Mouse (Mus musculus): ENCODE data around the gene Rpl9.

The Rpl9 gene

DNA sequence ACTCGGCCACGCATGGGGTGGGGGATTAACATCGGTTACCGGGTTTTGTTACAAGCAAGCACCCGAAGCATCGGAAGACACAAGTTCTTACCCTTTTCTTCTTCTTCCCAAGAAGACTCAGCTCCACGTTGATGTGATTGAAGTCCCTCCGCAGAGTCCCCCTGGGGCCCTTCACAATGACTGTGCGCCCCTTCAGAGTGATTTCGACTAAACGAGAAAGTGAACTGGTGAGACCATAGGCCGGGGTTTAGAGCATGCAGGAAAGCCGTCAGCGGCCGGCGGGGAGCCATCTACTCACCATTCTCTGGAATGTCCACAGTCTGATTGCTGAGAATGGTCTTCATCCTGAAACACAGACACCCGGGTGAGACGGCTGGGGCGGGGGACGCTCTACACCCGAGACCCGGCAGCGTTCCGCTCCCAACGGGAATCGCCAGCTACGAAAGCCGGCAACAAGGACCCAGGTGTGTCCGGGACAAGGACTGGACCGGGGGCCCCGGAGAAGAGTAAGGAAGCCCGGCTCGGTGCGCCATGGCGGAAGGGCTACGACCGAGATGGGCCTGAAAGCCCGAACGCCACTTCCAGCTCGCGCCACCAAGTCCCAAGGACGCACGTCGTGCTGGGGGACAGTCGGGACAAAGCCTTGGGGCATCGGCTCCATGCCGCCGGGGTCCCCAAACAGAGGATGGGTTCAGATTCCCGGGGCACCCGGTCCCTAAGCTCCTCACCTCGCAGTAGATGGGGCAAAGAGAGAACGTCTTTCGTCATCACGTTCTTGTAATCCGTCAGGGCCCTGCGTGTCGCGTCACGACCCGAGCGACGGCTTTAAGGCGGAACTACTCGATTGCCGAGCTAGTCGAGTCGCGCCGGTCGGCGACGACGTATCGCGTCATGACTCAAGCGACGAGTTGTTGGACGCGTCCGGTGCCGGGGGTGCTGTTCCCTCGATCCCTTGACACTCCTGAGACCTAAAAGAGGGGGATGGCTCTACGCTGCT lies at the start of gene Rpl9, which contains the start of gene Lias:
Gene Rpl9 (minus strand): TSS at position 797 of the 997 bp plus-strand sequence.
Gene Lias (plus strand): TSS at position 850 of the 997 bp plus-strand sequence.
- under 1% methylated on average over 83 of the region's 83 CpGs for WGBS

DNA sequence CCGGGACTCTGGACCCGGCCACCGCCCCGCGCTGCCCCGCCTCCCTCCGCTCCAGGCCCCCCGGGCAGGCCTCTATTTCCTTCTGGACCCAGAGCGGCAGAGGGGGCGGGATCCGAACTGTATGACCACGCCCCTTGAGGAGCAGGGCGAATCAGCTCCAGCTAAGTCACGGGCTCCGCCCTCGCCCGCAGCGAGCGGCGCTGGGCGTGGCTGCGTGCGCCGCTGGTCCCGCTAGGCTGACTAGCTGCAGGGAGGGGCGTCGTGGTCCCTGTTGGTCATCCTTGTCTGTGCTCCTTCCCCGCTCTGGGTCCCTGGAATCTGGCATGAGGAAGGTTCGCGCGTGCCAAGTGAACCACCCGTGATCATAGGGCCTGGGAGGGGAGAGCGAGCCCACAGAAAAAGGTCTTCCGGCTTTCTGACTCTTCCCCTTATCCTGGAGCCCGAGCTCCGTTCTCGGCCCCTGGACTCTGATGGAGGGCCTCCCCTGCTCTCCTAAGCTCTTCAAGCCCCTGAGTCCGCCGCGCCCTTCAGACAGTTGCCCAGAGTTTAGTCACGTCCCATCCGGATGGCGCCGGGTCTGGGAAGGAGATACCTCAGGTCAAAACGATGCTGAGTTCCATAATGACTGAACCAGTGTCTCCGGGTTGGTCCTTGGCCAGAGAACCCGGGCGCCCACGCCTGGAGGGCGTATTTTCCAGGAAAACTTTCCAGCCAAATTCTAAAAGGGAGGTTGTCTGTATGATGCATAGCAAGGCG lies 44.7 kb upstream of the Rpl9 start, which contains the start of gene Ugdh:
Gene Ugdh (minus strand): TSS at position 144 of the 756 bp plus-strand sequence.
- under 1% methylated on average over 51 of the region's 51 CpGs for WGBS

DNA sequence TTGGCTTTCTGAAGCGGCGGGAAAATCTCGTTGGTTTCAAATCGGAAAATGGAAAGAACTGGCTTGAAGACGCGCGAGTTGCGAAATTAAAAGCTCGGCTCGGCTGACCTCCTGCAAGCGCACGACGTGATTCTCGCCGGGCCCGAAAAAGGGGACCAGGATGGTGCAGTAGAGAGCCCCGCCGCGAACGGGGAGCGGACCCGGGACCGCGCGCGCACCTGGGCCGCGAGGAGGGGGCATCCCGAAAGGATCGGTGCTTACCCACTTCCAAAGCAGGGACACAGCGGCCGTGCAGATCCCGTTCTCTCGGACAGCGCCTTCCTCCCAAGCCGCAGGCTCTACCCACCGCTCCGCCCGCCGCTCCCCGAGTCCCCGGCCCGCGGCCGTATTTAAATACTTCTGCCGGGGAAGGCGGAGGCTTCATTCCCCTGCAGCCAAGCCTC lies 44.1 kb upstream of the Rpl9 start:
- WGBS: 1% methylated on average over 42 of the region's 47 CpGs

DNA sequence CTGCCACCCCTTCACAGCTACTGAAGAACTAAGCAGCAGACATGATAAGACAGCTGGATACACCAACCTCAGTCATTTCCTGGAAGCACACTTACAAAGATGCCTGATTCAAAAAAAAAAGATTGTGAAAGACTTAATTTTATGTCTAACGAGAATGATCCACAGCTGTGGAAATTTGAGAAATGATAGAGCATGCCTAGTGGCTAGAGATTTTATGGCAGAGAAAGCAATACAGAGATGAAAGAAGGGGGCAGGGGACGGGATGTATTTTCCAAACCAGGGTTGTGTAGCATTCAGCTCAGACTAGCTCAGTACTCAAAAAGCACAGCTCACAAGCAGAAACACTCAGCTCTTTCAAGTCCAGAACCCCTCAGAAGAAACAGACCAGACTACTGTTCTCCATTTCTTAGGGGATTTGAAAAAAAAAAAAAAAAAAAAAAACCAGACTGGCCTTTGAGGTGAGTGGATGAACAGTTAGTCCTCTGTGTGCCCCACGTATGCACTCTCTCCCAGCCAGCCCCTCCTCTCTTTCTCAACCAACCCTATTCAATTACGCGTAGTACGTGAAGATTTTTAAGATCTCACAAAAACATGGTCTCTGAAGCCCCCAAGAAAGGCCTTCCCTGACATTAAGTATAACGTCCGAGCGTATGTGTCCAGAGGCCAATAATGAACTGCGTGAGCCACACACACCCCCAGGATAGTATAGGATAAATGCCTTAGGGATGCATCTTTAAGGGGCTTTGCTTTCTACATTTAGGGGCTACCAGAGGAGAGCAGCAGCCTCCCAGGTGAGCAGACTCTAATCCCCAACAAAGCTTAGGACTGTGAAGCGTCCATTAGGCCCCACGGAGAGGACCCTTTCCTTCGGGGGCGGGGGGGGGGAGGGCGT lies 43.5 kb upstream of the Rpl9 start:
- WGBS: 3% methylated on average over 15 of the region's 15 CpGs

DNA sequence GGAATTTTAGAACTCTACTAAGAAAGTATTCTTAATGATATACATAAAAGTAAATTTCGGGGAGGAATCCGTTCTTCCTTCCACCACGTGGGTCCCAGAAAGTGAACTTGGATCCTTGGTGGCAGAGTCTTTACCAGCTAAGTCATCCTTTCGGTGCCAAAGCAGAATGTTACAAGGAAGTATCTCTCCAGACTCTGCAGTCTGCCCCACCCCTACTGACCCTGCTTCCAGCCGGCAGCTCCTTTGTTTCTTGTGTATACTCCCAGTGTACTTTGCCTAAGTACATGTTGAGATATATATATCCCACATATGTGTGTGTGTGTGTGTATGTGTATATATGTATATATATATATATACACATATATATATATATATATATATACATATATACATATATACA lies 38.2 kb upstream of the Rpl9 start:
- 82% methylated on average over 5 of the region's 5 CpGs for WGBS

DNA sequence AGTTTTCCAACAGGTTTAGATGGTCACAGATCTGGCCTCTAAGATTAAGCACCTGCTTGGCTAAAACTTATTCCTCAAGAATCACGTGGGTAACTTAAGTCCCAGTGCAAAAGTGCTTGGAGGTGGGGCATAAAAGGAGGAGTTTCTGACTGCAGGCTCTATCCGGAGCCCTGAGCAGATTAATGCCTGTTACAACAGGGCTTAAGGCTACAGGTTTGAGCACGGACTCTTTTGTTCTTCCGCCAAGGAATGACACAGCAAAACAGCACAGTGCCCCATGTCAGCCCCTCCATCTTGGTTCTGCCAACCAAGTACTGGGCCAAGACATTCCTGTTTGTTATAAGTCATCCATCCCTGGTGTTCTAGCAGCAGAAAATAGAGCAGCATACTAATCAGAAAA lies 37.1 kb upstream of the Rpl9 start:
- WGBS: 55% methylated on average over 4 of the region's 4 CpGs

DNA sequence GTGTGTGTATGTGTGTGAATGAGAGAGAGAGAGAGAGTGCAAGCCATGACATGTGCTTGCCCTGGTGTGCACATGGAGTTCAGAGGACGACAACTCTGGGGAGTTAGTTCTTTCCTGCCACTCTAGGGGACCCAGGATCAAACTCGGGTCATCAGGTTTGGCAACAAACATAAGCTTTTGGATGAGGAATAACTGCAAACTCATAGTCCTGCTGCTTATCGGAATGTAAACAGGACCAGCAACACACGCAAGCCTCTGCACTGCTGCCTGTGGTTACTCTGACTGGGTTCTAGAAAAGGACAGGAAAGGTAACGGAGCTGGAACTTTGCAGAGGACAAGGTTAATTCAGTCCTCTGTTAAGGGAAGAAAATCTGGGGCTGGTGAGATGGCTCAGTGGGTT lies 34.0 kb upstream of the Rpl9 start:
- WGBS: 89% methylated on average over 5 of the region's 5 CpGs

DNA sequence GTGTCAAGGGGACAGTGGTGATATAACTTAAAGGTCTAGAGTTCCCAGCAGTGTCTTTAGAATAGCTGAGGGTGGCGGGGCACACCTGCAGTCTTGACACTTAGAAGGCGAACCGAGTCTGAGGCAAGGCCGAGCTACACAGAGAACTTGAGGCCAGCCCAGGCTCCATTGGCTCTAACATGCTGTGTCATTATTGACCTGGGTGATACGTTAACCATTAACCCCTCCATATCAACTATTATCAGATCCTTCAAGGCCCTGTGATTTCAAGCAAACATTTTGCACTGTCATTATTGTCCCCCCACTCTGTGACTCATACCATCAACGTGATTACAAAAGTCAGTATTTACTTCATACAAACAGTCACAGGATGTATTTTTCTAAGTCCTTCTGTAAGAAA lies 33.0 kb upstream of the Rpl9 start:
- 88% methylated on average over 6 of the region's 6 CpGs for WGBS

DNA sequence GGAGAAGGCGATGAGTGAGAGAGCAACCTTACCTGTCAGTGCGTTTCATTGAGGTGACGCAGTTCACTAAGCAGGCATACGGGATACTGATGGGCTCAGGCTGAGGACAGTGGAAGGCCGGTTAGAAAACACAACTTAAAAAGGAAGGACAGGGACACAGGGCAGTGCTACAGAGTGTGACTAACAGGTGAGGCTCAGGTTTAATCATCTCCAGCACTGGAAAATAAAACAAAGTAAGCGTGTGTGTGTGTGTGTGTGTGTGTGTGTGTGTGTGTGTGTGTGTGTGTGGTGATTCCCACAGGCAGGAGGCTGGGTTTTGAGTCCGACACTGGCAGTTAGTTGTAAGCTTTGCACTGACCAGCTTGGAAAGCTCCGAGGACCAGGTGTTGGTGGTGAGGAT lies 31.6 kb upstream of the Rpl9 start:
- 97% methylated on average over 8 of the region's 8 CpGs for WGBS

DNA sequence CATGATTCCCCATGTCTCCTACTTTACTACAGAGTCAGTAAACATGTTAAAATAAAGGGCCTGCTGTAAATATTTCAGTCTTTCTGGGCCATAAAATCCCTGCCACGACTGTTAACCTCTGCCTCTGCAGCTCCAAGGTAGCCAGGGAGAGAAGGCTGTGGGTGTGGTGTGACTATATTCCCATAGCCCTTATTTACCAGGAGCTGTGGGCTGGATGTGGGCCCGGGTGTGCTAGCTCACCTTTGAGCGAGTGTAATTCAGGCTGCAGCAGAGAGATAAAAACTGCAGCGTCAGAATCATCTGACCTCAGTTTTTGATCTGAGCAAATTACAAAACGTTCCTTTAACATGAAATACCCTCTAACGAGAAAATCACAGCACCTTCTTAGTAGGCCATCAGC lies 29.6 kb upstream of the Rpl9 start:
- WGBS: 65% methylated on average over 6 of the region's 6 CpGs

DNA sequence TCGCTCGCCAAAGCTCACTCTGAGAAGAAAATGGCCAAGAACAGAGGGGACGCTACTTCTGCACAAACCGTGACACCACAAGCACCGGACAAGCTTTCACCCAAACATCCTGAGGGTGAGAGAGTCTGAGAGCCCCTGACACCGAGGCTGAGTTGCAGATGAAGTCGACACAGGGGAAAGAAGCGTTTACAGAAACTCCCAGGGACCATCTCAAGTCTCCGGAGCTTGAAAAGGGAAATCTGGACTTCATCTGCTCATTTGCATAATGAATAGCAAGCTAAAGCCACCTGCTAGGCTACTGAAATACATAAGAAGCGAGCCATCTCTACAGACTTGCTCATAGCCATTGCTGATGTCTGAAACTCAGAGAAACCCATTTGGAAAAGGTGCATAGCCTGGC lies 27.9 kb upstream of the Rpl9 start:
- 69% methylated on average over 10 of the region's 10 CpGs for WGBS

DNA sequence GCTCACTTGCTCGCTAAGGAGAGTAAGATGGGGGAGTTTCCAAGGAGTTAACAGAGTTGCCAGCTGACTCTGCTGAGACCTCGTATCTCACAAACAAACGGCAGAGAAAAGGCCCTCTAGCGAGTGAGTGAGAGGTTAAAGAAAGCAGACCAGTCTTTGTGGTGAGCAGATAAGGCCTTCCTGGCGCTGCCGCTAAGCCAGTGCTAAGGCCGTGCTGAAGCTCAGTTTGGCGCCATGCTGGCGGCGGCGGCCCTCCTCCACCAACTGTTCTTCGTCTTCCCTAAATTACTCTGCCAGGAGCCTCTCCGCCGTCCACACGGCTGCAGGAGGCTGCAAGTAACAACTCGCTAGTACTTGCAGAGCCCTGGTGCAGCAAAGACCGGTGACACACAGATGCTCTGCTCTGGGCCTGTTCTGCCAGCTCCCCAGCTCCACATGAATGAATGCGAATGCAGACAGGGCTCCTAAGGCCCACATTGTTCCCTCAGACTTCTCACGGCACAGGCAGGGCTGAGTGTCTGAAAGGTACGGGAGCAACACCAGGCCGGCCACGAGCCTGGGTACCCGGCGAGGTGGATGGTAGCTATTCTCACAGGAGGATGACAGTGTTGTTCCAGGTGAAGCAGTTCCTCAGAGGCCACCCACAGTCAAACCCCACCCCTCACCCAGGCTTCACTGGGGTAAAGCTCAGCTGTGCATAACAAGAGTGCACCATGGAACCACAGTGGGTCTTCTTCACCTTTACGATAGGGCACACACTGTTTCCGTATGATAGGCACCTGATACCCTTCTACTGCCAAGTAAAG lies 24.6 kb upstream of the Rpl9 start:
- 45% methylated on average over 26 of the region's 26 CpGs for WGBS

DNA sequence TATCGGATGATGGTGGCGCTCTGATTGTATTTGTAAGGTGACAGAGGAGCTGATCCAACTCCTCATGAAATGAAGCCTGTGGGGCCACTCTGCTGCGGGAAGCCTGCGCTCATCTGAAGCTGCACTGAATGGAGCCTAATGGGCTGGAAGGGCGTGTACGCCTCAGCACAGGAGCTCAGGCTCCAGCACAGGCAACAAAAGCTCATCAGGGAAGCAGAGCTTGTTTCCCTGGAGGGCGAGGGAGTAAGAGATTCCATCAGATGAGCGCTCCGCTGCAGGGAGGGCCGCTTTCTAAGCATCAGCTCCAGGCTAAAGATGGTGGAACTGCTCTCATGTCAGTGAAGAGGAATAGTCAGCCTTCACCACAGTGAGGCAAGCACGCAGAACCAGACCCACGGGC lies 16.7 kb upstream of the Rpl9 start:
- WGBS: 69% methylated on average over 12 of the region's 12 CpGs

DNA sequence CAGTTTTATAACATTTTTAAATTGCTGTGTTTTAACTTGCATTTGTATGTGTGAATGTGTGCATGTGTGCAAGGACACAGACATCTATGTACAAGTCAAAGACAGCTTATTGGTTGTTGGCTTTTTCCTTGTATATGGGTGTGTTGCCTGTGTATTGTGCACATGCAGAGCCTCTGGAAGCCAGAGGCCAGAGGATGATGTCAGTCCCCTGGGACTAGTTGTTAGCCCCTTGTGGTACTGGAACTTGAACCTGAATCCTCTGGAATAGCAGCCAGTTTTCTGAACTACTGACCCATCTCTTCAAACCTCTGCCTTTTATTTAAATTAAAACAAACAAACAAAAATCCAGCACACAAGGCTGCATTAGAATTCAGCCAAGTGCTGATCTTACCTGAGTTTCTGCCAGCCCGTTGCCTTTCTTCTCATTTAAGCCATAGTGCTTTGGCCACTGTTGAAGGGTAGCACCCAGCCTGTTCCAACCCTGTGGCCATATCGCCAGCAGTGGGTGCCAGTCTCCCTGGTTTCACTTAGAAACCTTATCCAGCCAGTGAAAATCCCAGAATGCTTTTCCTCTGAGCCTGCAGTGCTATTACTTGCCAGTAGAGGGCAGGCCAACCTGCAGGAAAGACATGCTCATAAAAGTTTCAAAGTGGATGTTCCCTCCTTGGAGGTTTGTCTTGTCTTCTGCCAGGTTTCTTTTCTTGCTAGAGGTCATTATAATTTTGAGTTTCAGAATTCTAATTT lies 10.2 kb upstream of the Rpl9 start:
- WGBS: 12% methylated on average over 2 of the region's 2 CpGs

DNA sequence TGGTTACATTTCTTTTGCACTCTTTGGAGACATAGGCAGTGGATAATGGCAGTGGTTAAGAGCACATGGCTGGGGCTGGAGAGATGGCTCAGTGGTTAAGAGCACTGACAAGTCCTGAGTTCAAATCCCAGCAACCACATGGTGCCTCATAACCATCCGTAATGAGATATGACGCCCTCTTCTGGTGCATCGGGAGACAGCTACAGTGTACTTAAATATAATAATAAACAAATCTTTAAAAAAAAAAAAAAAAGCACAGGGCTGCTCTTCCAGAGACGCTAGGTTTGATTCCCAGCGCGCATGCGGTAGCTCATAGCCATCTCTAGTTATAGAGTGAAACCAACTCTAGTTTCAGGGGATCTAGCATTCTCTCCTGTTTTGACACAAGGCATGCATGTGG lies 3.2 kb upstream of the Rpl9 start:
- WGBS: 87% methylated on average over 7 of the region's 7 CpGs

DNA sequence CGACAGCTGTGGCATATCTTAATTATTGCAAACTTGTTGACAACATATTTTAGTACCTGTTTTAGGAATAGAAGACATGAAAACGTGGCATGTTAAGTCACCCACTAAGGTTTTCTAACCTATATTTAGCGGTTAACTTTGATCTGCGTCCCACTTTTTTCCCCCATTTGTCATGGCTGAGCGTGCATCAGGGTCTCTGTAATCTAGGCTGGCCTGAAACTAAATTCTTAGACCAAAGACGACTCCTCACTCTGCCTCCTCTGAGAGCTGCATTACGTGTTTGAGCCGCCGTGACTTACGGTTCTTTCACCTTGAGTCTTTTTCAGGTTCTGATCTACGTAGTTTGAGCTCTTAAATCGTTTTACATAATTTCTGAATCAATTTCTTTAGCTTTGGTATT lies 509 bp upstream of the Rpl9 start:
- WGBS: 2% methylated on average over 12 of the region's 12 CpGs

DNA sequence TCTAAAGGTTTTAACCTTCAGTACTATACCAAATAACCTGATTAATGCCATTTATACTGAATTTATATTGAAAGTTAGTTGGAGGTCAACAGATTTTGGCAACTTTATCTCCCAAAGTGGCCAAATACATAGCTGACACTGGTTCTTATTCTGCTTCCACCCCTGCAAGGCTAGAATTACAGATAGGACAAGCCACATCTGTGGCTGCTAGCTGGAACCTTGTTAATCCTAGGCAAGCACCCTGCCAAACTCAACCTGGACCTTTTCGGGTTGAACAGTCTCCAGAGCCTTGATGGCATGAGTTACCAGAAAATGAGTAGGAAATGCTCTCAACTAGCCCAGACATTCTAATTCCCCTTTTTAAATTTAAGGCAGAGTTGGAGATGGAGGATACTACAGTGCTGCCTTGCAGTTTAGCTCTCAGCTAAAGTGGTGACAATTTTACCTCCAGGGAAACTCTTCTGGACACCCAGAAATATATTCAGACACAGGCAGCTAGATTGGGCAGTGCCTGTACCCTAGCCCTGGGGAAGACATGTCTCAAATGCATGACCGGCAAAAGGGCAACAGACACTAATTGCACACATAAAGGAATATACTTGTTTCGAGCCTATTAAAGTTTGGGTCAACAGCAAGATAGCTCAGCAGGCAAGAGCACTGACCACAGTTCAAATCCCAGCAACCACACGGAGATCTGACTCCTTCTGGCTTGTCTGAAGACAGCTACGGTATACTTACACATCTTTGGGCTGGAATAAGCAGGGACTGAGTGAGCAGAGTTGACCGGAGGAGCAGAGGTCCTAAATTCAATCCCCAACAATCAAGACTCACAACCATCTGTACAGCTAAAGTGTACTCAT lies 4.0 kb downstream of the Rpl9 start:
- WGBS: 77% methylated on average over 6 of the region's 6 CpGs

DNA sequence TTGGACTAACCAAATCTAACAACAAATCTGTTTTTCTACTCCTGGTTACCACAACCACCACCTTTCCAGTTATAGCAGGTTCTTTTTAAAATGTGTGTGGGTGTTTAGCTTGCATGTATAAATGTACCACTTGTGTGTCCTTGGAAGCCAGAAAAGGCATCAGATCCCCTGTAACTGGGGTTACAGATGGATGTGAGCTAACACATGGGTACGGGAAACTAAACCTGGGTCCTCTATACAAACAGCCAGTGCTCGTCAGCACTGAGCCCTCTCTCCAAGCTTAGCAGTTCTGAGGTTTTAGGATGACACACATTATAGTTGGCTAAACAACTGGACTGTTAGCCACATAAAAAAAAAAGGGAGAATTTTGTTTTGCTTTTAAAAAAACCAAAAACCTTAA lies 5.5 kb downstream of the Rpl9 start:
- 51% methylated on average over 2 of the region's 2 CpGs for WGBS

DNA sequence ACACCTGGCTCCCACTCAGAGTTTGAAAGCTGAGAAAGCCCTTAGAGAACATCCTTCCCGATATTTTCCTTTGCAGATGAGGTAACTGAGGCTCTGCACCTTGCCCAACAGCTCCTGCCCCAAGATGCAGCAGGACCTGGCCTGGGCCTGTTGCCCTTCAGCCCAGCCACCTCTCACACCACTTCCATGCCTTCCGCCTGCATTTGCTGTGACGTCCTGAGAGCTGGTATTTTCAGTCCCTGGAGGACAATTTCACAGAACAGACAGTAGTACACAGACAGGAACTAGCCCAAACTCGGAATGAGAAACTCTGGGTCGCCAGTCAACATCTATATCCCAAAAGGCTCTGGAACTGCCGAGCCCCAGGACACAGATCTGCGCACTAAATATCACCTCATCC lies 16.5 kb downstream of the Rpl9 start:
- WGBS: 85% methylated on average over 7 of the region's 7 CpGs

All from cerebral cortex, adult 2 months (tissue).